Mouse (Mus musculus): ENCODE results near the gene Tmprss11b.

DNA sequence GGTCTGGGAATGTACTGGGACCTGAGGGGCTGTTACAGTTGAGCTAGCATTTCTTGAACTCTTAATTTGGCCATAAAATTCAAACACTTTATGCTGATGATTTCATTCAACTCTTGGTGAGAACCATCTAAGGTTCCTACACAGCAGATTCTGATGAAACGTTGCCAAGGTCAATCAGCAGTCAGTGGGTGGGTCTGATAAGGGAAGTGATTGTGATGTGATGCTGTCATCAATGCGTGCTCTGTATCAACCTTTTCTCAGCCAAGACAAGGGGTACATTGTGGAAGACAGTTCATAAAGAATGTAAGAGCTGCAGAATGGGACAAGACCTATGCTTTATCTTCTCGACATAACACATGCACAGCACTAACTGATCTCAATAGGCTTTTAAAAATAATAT lies 35.4 kb downstream of the Tmprss11b start:
- TF ChIP-seq GATA1 (IDR thresholded peaks at IDR 0.05; ENCODE audit: low read length) (no peak), TAL1 (IDR thresholded peaks at IDR 0.05; ENCODE audit: low read length) (no peak)
